Mouse (Mus musculus): ENCODE measurements around the gene Olfr54. TPM values are rescaled to one million over a fixed set of nuclear protein-coding genes. Genes with fewer than 3 reads are reported as not detected.

The Olfr54 gene
- total RNA-seq (2023; ENCODE audit: inconsistent age), result not detected in 4 replicates

DNA sequence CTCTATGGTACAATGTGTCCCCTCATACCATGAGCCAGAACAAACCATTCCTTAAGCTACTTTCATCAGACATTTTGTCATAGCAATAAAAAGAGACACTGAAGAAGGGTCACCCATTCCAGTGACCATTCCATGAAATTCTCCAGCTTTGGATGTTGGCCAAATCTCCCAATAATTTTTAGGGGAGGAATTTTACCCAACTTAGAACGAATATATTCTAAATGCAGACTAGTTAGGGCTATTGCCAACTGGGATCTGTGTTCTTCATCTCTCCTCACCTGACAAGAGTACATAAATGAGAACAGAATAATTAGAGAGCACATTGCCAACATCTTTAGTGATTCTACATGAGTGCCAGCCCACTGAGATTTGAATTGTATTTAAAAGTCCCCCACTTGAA is at the start of gene Olfr54:
Gene Olfr54, plus strand, starts transcription at position 301 of the 400 bp plus-strand sequence.

DNA sequence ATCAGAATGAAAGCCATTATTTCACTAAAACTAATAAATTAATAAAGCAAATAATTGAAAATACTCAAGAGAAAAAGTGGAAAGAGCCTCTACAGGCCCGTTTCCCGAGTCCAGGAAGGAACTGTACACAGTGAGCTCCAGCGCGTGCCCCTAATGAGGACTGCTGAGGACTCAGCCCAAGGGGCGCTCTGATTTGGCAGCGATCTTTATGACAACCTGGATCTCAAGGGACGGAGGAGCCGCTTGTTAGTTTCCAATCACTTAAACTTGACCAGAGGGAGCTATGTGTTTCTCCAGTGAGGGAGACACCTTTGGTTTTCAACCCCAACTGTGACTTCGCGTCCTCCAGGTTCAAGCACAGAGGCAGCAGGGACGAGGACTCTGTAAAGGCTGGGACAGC is 47.8 kb upstream of the Olfr54 start, which contains the start of gene Olfr1378:
Gene Olfr1378, plus strand, starts transcription at position 301 of the 400 bp plus-strand sequence.

DNA sequence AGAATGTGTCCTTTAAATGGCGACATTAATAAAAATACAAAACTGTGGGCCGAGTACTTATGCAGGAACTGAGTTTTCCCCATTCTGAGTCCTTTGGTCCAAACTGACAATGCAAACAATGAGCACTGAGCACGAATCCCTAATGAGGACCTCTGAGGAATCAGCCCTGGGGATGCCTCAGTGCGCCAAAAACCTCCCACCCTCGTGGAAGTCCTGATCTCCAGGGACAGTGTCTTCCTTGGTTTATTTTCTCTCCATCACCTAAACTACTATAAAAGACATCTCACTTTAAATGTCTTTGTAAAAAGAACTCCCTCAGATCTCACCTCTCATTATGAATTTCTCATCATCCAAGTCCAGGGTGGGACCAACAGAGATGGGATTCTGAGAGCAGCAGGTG is 32.4 kb upstream of the Olfr54 start, which contains the start of gene Olfr1377:
Gene Olfr1377, plus strand, starts transcription at position 301 of the 400 bp plus-strand sequence.

DNA sequence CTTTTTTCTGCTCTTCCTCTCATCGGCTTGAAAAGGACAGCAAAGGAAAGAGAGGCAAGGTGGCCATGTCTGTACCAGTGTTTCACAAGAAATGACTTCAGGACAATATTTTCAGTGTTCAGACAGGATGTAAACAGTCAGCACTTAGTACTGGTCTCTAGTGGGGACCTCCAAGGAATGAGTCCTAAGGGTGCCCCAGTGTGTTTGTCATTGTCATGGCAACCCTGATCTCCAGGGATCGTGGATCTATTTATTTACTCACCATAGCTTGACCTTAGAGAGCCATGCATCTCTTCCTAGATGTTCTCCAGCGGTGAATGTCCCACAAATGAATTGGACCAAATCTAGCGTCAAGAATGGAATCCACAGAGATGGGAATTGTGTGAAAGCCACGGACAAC is 10.7 kb upstream of the Olfr54 start, which contains the start of gene Olfr51:
Gene Olfr51, plus strand, starts transcription at position 301 of the 400 bp plus-strand sequence.

DNA sequence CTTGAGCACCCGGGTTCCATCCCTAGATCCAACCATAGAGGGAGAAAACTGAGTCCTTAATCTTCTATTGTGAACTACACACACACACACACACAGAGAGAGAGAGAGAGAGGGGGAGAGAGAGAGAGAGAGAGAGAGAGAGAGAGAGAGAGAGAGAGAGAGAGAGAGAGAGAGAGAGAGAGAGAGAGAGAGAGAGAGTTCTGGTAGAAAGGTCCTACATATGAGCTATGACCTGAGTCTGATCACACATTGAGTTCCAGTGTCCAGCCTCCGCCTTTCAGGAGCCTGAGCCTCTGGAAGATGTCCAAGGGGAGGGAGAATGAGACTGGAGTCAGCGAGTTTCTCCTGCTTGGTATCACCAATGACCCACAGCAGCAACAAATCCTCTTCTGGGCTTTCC is 33.8 kb downstream of the Olfr54 start, which contains the start of gene Olfr1375:
Gene Olfr1375, plus strand, starts transcription at position 301 of the 400 bp plus-strand sequence.

DNA sequence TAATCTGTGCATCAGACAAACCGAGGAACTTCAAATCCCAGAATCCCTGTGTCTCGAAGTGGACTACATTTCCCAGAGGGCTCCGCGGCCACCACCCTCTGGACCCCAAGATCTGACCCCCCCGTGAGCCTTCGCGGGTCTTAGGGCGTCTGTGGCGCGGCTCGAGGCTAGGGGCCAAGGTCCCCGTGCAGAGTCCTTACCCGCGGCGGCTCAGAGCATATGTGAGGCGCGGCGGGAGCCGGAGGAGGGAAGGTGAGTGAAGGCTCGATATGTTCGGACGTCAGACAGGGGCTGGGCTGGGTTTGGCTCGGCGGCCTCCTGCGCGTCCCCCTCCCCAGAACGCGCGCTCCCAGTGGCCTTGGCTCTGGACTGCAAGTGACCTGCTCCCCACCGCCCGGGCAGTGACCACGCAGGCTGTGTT is 45.1 kb downstream of the Olfr54 start, which contains the start of gene Zfp354a:
Gene Zfp354a, plus strand, starts transcription at position 107 of the 421 bp plus-strand sequence.

Other genes with a start within 250 kb of the Olfr54 start
- gene Zfp354c, start 186.5 kb upstream of the Olfr54 start, total RNA-seq (2023; ENCODE audit: inconsistent age), result 5.3 to 7.1 TPM (median 6.5 TPM) in 4 replicates
- 0.39 to 0.51 TPM in 2 of 4 replicates, not detected in the others for gene Zfp879, start 172.7 kb upstream of the Olfr54 start, total RNA-seq (2023; ENCODE audit: inconsistent age)
- 37.0 to 44.4 TPM (median 40.0 TPM) in 4 replicates for gene Grm6, start 163.6 kb upstream of the Olfr54 start, total RNA-seq (2023; ENCODE audit: inconsistent age)
- 0.45 to 0.69 TPM (median 0.48 TPM) in 3 of 4 replicates, not detected in the other for gene Zfp454, start 126.6 kb upstream of the Olfr54 start, total RNA-seq (2023; ENCODE audit: inconsistent age)
- gene Zfp2, start 98.1 kb upstream of the Olfr54 start, total RNA-seq (2023; ENCODE audit: inconsistent age), result 2.4 to 3.2 TPM (median 2.7 TPM) in 4 replicates
- gene Zfp354b, start 82.6 kb upstream of the Olfr54 start, total RNA-seq (2023; ENCODE audit: inconsistent age), result 0.39 to 0.84 TPM (median 0.64 TPM) in 3 of 4 replicates, not detected in the other
- not detected in 4 replicates for gene 4933414I15Rik, start 70.5 kb upstream of the Olfr54 start, total RNA-seq (2023; ENCODE audit: inconsistent age)
- gene Prop1, start 60.5 kb upstream of the Olfr54 start, total RNA-seq (2023; ENCODE audit: inconsistent age), result not detected in 4 replicates
- not detected in 4 replicates for gene Olfr1378, start 47.7 kb upstream of the Olfr54 start, total RNA-seq (2023; ENCODE audit: inconsistent age)
- gene Olfr1377, start 32.3 kb upstream of the Olfr54 start, total RNA-seq (2023; ENCODE audit: inconsistent age), result not detected in 4 replicates
- gene Olfr51, start 10.6 kb upstream of the Olfr54 start, total RNA-seq (2023; ENCODE audit: inconsistent age), result not detected in 4 replicates
- gene Olfr1375, start 33.9 kb downstream of the Olfr54 start, total RNA-seq (2023; ENCODE audit: inconsistent age), result not detected in 4 replicates
- gene Zfp354a, start 45.0 kb downstream of the Olfr54 start, total RNA-seq (2023; ENCODE audit: inconsistent age), result not detected in 4 replicates
- not detected in 4 replicates for gene Gm12569, start 206.2 kb downstream of the Olfr54 start, total RNA-seq (2023; ENCODE audit: inconsistent age)
- gene Clk4, start 247.5 kb downstream of the Olfr54 start, total RNA-seq (2023; ENCODE audit: inconsistent age), result 297 to 344 TPM (median 325 TPM) in 4 replicates
- gene BC049762, start 248.8 kb downstream of the Olfr54 start, total RNA-seq (2023; ENCODE audit: inconsistent age), result not detected in 4 replicates

Measured in B cell, adult (primary cell).